Mouse (Mus musculus) v-Abl transformed pro-B cells (cell line): Measurements from ENCODE around the gene Clpx.

Experiments
- in situ Hi-C, 2 experiments: fragments of 400-800 bp; cut with MboI; formaldehyde crosslinking; loops; one replicate each; pipeline ENCODE4 v1.15.1; 2025; ENCODE audit not compliant: unreplicated experiment in 2 of 2

Clpx gene

GRCm38 (mm10) chr9:65340414-65340813, 46.4 kb downstream of the Clpx start:
- in situ Hi-C loops, result loop anchor here (10.0 to 25.0 kb wide), 2 partner anchors 1153 to 1166 kb away; partner anchors contain the start of genes Snapc5 (in 2 of the 2), Rpl4 (in 1 of the 2) and Zwilch (in 1 of the 2)

DNA sequence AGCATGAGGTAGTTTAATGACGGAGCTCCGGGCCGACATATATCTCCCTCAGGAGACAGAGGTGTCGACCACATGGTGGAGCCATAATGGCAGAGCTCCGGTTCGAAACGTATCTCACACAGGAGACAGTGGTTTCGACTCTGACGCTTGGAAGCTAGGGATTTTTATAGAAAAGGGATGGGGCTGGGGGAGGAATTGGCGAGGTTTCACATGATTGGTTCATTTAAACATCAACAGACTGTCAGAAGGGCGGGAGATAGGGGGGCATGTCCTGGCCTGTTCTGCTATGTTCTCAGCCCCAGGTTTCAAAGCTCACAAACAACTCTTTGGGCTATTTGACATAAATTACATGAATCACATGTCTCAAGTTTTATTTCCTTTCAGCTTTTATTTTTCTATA, 51.4 kb downstream of the Clpx start:
- in situ Hi-C loops, result loop anchor here (10.0 to 25.0 kb wide), 2 partner anchors 1158 to 1171 kb away; partner anchors contain the start of genes Snapc5 (in 2 of the 2), Rpl4 (in 1 of the 2) and Zwilch (in 1 of the 2)

GRCm38 (mm10) chr9:65345854-65346475, 51.9 kb downstream of the Clpx start, which contains the start of gene Pdcd7:
Gene Pdcd7, plus strand, starts transcription at chr9:65346104.
- in situ Hi-C loops, result loop anchor here (10.0 to 25.0 kb wide), 2 partner anchors 1159 to 1171 kb away; partner anchors contain the start of genes Snapc5 (in 2 of the 2), Rpl4 (in 1 of the 2) and Zwilch (in 1 of the 2)

DNA sequence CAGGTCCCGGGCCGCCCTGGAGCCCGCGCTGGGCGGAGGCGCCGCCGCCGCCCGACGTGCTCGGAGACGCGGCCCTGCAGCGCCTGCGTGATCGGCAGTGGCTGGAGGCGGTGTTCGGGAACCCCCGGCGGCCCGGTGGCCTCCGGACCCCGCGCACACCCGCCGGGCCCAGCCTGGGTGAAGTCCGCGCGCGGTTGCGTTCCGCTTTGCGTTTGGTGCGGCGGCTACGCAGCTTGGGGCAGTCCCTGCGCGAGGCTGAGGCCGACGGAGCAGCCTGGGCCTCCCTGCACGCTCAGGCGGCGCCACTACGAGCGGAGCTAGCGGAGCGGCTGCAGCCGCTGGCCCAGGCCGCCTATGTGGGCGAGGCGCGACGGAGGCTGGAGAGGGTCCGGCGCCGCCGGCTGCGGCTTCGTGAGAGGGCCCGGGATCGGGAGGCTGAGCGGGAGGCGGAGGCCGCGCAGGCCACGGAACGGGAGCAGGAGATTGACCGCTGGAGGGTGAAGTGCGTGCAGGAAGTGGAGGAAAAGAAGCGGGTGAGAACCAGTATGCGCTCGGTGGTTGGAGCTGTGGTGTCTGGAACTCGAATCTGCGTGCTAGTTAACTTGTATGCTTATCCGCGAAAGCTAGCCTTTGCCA, 52.5 kb downstream of the Clpx start:
- in situ Hi-C loops, result loop anchor here (10.0 to 25.0 kb wide), 2 partner anchors 1159 to 1172 kb away; partner anchors contain the start of genes Snapc5 (in 2 of the 2), Rpl4 (in 1 of the 2) and Zwilch (in 1 of the 2)

DNA sequence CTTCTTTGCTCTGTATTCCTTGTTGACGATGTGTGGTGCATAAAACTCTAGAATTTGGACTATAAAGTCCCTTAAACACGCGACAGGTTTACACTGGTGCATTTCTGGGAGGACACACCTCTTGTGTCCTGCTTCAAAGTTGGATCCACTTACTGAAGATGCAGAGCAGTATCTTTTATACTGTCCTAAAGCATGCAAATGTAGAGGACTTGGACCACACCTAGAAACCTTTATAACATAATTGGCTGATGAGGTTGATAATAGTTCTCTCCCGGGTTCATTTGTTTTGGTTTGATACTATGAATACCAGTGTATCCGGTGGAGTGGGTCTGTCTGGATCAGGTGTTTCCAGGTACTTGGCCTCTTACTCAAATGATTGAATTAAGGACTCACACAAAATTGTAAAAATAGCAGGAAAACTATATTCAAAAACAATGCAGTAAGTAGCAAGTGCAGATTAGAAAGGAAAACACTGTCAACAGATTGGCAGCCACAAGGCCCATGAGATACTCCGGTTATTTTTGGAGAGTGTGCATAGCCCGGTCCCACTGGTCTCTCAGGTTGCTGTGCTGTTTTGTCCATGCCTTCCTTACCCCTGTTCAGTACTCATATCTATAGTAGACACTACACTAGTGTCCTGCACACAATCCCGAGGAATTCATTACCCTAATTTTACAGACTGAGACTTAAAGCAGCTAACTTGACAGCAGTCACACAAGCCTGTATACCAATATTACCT, 53.2 kb downstream of the Clpx start:
- in situ Hi-C loops, result loop anchor here (10.0 to 25.0 kb wide), 2 partner anchors 1160 to 1172 kb away; partner anchors contain the start of genes Snapc5 (in 2 of the 2), Rpl4 (in 1 of the 2) and Zwilch (in 1 of the 2)

DNA sequence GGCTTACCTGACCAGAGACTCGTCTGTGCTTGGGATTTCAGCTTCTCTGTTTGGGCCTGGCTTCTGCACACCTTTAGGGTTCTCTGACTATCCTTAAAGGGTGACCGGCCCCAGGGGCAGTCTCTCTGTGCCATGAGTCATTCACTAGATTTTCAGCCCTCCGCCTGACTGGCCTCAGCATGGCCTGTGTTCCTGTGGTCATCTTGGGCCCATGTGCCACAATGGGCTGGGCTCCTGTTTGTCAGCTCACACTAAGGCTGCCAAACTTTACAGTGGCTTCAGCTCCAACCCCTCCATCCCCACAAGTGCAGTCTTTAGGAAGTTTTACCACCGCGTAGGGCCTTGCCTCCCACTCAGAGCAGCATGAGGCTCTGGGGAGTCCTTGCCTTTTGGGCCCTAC, 59.2 kb downstream of the Clpx start:
- in situ Hi-C loops, result no loop called here

GRCm38 (mm10) chr9:65356561-65356960, 62.5 kb downstream of the Clpx start:
- in situ Hi-C loops, result no loop called here

GRCm38 (mm10) chr9:65356971-65357370, 62.9 kb downstream of the Clpx start:
- in situ Hi-C loops, result no loop called here

DNA sequence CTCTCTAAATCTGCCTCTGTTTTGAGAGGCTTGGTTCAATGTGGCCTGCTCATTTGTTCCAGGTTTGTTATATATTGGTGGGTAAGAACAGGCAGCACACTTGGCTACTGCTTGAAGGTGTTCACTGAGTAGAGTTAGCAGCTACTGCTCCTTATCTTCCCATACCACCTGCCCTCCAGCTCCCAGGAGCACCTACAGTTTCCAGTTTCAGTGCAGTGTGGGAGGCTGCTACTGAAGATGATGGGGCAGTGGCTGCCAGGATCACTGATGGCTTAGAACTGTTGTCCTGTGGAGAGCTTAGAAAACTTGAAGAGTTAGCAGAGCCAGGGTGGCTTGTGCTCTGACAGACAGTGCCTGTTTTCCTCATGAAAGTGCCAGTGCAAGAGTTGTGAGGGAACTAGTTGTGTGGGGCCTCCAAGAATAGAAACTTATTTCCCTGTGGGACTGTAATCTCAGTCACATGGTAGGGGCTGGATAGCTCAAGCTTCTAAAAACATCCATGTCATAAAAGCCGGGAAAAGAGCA, 65.0 kb downstream of the Clpx start:
- in situ Hi-C loops, result no loop called here

DNA sequence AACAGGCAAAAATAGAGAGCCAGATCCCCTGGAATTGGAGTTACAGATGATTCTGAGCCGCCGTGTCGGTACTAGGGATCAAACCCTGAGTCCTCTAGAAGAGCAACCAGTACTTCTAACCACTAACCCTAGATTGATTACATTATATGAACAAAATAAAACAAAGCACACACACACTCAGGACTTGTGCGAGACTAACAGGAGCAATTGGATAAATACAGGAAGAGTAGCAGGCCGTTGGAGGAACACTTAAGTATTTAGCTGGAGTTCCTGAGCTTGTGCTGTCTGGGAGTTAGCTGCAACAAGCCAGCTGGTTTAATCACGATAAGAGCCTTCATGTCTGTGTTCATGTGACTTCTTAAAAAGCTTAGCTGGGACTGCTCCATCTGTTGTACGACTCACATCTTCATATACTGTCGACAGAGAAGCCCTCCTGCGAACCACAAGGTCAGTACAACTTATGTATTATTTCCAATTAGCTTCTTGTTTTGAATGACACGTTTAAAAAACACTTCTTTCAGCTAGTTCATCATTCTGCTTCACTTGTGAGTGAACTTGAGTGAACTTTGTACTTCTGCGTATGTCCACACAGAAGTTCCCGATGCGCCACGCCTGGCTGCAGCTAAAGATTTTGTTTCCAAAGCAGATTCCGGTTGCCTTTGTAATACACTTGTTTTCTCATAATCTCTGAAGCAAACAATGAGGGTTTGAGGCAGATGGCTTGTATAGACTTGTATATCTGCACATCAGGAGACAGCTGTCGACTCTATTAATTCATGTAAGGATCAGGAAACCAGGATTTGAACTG, 66.8 kb downstream of the Clpx start, which contains the start of gene Ubap1l:
Gene Ubap1l (plus strand): TSS at position 401 of the 808 bp plus-strand sequence.
- in situ Hi-C loops, result no loop called here

- in situ Hi-C loops, result no loop called here
These were observed 69.6 kb downstream of the Clpx start for GRCm38 (mm10) chr9:65363684-65364083.

DNA sequence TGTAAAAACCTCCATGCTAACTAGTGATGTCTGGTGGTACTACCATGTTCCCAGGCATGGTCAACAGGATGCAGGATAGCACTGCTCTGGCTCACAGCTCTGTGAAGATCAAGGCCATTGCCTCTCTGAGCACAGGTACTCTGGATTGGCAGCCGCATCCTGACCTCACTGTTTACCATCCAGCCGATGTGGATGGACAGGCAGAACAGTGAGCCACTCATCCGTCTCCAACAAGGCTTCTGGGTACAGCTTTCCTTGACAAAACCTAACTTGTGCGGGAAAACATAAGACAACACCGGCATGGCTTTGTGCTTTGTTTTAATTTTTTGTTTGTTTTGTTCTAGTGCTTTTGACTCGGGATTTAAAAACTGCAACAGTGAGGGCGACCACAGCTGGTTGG, 71.7 kb downstream of the Clpx start:
- in situ Hi-C loops, result no loop called here

GRCm38 (mm10) chr9:65371756-65372155, 77.7 kb downstream of the Clpx start:
- in situ Hi-C loops, result no loop called here

DNA sequence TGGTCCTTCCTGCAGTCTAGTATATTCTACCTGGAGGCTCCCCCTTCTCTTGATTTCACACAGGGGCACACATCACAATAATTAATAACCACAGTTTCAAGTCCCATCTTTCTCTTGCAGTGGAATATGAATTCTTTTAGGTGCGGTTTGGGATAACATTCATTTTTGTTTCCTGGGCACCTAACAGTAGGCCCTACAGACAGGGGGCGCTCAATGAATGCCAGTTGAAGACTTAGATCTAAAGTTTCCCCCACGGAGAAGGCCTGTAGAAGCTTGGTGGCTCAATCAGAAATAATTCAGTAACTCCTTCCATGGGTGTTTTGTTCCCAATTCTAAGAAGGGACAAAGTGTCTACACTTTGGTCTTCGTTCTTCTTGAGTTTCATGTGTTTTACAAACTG, 78.4 kb downstream of the Clpx start:
- in situ Hi-C loops, result no loop called here

DNA sequence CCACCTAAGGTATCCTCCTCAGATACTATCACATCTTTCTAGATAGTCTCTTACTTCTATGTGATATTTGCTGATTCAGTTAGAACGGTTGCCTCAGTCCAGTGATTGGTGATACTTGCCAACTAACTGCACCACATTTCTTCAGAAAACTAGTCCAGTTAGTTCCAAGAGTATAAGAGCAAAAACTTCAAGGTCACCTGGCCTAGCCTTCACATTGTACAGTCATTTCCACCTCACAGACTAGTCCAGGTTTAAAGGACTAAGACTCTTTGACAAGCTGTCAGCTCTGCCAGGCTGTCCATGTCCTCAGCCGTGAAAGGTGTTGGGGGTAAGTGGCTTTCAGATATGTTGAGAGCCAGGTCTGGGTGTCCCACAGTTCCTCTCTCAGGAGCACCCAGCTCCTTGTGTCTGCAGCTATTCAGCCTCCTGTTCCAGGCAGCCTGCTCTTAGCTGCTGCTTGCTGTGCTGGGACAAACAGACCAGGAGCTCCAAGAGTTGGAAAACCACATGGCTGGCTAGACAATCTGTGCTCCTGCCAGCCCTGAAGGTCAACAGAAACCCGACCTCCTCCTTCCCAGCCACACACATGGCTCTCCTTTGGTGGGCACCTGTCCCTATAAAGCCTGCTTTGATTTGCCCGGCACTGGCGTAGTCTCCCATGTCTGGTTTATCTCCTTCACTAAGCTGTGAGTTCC, 80.6 kb downstream of the Clpx start:
- in situ Hi-C loops, result no loop called here

- in situ Hi-C loops, result no loop called here
These were observed 81.3 kb downstream of the Clpx start for GRCm38 (mm10) chr9:65375163-65375934.
